Mouse (Mus musculus) embryonic facial prominence, embryonic 12.5 days (tissue): ENCODE measurements around the gene Tns3. TPM values are rescaled to one million over a fixed set of nuclear protein-coding genes. Genes with fewer than 3 reads are reported as not detected.
A peak's percentile ranks its signal among the peaks of the same experiment; 100 is the strongest.

Source experiments
- ATAC-seq: fragments of 200-750 bp; cut with Nextera tagmentation; 2 replicates; pipeline ENCODE4 v1.8.0; 2017; ENCODE audit not compliant: insufficient number of reproducible peaks, insufficient read depth, low FRiP score, low TSS enrichment
- H3K27ac ChIP-seq: fragments of 300-500 bp; sonication (generic); 2 replicates; pipeline ENCODE4 v1.5.1; 2016; ENCODE audit warnings: mild to moderate bottlenecking
- H3K27me3 ChIP-seq: fragments of 300-500 bp; sonication (generic); 2 replicates; pipeline ENCODE4 v1.6.1; 2016; ENCODE audit warnings: mild to moderate bottlenecking, moderate library complexity
- H3K36me3 ChIP-seq: fragments of 300-500 bp; sonication (generic); 2 replicates; pipeline ENCODE4 v1.6.1; 2016; ENCODE audit warnings: mild to moderate bottlenecking
- H3K4me1 ChIP-seq: fragments of 300-500 bp; sonication (generic); 2 replicates; pipeline ENCODE4 v1.6.1; 2016
- H3K4me2 ChIP-seq: fragments of 300-500 bp; sonication (generic); replicated peaks from 2 replicates; pipeline ENCODE4 v1.6.1; 2016; ENCODE audit warnings: mild to moderate bottlenecking, moderate library complexity
- H3K4me3 ChIP-seq: fragments of 300-500 bp; sonication (generic); 2 replicates; pipeline ENCODE4 v1.5.1; 2016; ENCODE audit warnings: mild to moderate bottlenecking
- H3K9ac ChIP-seq: fragments of 300-500 bp; sonication (generic); 2 replicates; pipeline ENCODE4 v1.6.1; 2016; ENCODE audit warnings: mild to moderate bottlenecking, moderate library complexity
- H3K9me3 ChIP-seq: fragments of 300-500 bp; sonication (generic); 2 replicates; pipeline ENCODE4 v1.6.1; 2016; ENCODE audit warnings: mild to moderate bottlenecking, moderate library complexity
- WGBS: fragments of 180-500 bp; shearing (Covaris S2); methylation state at CpG from one replicate; pipeline ENCODE4 v1.1.7; 2016; 5-methylcytosine and 5-hydroxymethylcytosine counted together
- polyA plus RNA-seq: library from polyadenylated mRNA; unstranded; fragments of >200 nt; fragmentation: Nextera tagmentation; extraction: Ambion mirVana; gene quantifications from 2 replicates; pipeline ENCODE4 v1.2.1, GENCODE M21; 2016

Gene Tns3
- polyA plus RNA-seq, 1 experiment from 2014 or later: 33.0 TPM

DNA sequence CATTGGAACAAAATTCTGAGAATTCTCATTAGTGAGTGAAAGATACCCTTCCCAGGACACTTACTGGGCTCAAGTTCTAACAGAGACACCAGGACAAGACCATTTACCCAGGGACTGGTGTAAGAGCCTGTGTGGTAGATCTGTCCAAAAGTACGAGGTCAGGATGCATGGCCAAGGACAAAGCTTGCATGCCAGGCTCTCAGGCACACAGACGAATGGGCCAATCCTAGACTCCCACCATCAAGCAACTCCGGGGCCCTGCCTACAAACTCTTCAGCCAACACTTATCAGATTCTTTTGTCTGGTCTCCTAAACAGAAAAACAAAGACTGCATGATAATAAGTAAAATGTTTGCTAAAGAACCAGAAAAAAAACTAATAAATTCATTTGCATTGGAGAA is 78.6 kb downstream of the Tns3 start:
- Histone ChIP-seq H3K4me2 (no peak overlapping the region), H3K27ac (no peak overlapping the region), H3K27me3 (no peaks in the 10 kb centered on the region), H3K9ac (no peak overlapping the region), H3K36me3 (peaks cover 16% of the 10 kb centered on the region; the same call in 1 of the 2 replicates), H3K4me3 (no peak overlapping the region), H3K4me1 (peaks cover 14% of the 10 kb centered on the region), H3K9me3 (no peaks in the 10 kb centered on the region)
- no peak for ATAC-seq
- 87% methylated on average over 3 of the region's 3 CpGs for WGBS

DNA sequence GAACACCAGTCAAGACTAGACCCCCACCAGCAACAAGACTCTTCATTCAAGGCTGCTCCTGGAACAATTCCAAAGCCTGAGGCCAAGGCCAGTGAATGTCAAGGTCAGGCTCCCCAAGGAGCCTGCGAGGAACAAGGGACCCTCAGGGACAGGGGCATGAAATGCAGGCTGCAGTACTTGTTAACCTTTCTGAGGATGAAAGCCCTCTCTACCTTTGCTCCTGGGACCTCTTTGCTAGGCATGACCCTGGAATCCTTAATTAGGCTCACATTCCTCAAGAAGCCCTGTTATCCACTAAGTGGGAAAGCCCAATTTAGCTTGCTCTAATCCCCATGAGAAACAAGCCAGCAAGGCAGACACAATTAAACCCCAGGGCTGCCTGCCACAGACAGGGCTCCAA is 79.4 kb downstream of the Tns3 start:
- Histone ChIP-seq H3K4me3 (no peak overlapping the region), H3K9ac (no peak overlapping the region), H3K36me3 (peaks cover 16% of the 10 kb centered on the region; the same call in 1 of the 2 replicates), H3K9me3 (no peaks in the 10 kb centered on the region), H3K27ac (no peak overlapping the region), H3K4me1 (peaks cover 15% of the 10 kb centered on the region), H3K4me2 (no peak overlapping the region), H3K27me3 (no peaks in the 10 kb centered on the region)
- no peak for ATAC-seq
- WGBS: 15% methylated on average over 1 of the region's 1 CpGs

DNA sequence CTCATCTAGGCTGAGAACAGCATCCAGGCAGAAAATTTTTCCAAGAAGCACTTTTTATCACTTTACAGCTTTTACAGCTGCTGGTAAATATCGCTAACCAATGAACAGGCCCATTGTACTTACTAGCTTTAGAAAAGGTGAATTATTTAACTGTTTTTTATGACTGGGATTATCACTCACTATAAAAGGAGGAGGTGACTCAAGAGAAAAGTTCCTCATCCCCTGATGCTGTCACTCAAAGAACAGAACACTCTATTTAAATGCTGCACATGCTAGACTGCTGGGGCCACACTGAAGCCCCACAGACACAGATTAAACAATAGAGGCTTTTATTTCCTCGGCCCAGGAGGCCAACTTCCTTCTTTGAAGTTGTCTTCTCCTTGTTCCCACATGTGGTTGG is 80.0 kb downstream of the Tns3 start:
- no peak overlapping the region for H3K27ac ChIP-seq
- WGBS: 65% methylated on average over 2 of the region's 2 CpGs
- no peak overlapping the region for H3K4me3 ChIP-seq
- no peak overlapping the region for H3K4me2 ChIP-seq
- peaks cover 16% of the 10 kb centered on the region; the same call in 1 of the 2 replicates for H3K36me3 ChIP-seq
- ATAC-seq: no peak
- no peaks in the 10 kb centered on the region for H3K27me3 ChIP-seq
- H3K4me1 ChIP-seq: peaks cover 18% of the 10 kb centered on the region
- no peak overlapping the region for H3K9ac ChIP-seq
- H3K9me3 ChIP-seq: no peaks in the 10 kb centered on the region

DNA sequence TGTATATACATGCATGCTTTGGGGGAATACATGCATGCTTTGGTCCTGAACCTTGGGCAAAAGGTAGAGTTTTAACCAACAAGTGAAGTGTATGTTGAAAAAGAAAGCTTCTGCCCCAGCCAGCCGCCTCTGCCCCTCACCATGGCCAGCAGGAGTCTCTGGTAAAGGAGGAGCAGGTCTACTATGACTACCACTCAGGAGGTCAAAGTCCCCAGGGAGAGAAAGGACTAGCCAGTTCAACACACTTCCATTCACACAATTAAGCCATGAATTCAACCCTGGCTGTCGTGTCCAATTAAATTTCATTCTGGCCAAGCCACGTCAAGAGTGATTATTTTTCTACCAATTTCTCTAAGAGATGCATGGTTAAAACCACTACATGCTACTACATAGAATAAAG is 81.2 kb downstream of the Tns3 start:
- H3K4me1 ChIP-seq: peaks cover 18% of the 10 kb centered on the region
- H3K9ac ChIP-seq: no peak overlapping the region
- peaks cover 16% of the 10 kb centered on the region; the same call in 1 of the 2 replicates for H3K36me3 ChIP-seq
- no peak overlapping the region for H3K27ac ChIP-seq
- 73% methylated on average over 3 of the region's 3 CpGs for WGBS
- no peak overlapping the region for H3K4me2 ChIP-seq
- H3K27me3 ChIP-seq: no peaks in the 10 kb centered on the region
- H3K9me3 ChIP-seq: no peaks in the 10 kb centered on the region
- ATAC-seq: no peak
- H3K4me3 ChIP-seq: no peak overlapping the region

DNA sequence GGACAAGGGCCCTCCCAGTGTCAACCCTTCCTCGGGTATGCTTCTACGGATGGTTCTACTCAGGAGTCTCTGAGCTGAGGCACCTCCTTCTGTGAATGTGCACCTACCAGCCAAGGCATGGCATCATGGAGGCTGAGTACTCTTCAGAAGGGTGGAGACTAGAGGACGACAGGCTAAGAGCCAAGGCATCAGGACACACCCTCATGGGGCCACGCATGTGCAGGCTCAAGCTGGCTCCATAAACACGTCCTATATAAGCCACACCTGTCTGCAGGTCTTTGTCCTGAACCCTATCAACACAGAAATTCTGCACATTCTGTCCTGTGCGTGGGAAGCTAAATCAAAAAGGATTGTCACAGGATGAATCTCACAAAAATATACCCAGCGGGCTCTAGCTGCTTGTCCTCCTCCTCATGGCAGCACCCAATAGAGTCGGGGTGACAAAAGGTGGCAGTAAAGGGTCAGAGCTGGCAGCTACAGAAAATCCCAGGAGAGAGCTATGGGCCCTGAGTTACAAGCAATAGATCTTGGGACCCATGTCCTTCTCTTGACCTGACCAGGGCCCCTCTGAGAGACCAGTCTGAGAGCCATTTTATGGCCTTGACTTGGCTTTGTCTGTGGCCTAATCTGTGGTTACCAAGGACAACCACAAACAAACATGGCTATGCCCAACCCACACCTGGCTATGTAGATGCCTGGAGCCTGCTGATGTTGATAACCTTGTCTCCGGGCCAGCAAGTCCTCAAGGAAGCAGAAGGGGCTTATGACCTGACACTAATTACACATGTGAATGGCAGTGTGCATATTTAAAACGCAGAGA is 82.0 kb downstream of the Tns3 start:
- Histone ChIP-seq H3K4me3 (no peak overlapping the region), H3K27ac (no peak overlapping the region), H3K9ac (no peak overlapping the region), H3K9me3 (no peaks in the 10 kb centered on the region), H3K4me2 (no peak overlapping the region), H3K27me3 (no peaks in the 10 kb centered on the region), H3K36me3 (peaks cover 19% of the 10 kb centered on the region; the same call in 1 of the 2 replicates), H3K4me1 (peaks cover 14% of the 10 kb centered on the region)
- 85% methylated on average over 10 of the region's 10 CpGs for WGBS
- ATAC-seq: no peak

DNA sequence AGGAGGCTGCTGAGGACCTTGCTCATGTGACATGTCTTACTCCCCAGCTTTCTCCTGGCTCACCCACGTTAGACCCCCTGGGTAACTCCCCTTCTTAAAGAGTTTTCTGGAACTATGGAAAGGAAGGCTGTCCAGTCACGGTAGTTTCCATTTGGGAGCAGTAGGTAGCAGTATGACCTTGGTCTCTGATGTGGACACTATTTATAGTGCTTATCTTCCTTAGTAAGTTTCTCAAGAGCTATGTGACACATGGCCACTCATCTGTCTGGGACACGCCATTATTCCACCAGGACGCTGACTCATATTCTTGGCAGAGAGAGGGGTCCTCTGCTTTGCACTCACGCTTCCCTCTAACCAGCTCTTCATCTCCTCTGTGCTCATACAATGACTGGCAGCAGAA is 84.5 kb downstream of the Tns3 start:
- Histone ChIP-seq H3K4me1 (peaks cover 17% of the 10 kb centered on the region), H3K4me2 (no peak overlapping the region), H3K36me3 (peaks cover 29% of the 10 kb centered on the region), H3K9ac (no peak overlapping the region), H3K9me3 (no peaks in the 10 kb centered on the region), H3K27me3 (no peaks in the 10 kb centered on the region), H3K4me3 (no peak overlapping the region), H3K27ac (no peak overlapping the region)
- WGBS: 83% methylated on average over 5 of the region's 5 CpGs
- ATAC-seq: no peak

DNA sequence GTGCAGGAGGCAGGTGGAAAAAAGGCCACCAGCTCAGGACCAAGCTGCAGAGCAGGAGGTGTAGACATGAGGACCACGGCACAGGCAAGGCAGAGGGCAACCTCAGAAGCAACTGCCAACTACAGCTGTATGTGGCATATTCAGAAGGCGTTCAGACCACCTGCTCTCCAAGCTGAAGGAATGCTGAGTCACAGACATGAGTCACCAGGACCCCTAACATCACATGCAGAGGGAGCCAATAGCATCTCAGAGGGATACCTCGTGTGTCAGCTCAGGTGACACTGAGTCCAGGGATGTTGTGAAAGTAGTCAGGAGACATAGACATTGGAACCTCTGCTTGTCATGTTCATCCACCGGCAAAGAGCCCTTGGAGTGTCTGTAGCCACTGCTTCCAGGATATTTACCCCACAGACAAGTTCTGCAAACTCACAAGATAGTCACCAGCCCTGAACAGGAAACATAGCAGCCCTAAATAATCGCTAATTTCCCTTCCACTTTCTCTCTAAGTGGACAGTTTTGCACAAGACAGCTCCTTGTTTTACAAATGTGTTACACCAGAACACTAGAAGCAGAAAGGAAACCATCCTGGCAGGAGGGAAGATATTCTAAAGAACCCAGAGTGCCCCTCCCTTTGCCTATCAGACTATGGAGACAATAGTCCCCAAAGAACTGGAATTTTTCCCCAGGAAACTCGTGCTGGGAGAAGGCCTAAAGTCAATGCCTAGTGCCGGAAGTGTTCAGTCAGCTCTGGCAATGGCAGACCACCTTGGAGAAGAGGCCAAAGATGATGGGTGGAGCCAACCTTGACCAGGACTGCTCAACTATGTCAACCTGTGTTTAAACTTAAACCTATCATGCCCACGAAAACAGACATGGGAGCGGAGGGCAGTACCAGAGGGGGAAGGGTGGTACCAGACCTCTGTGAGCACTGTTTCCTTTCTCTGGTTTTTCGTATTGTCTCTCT is 88.8 kb downstream of the Tns3 start:
- peaks cover 16% of the 10 kb centered on the region for H3K4me1 ChIP-seq
- no peaks in the 10 kb centered on the region for H3K9me3 ChIP-seq
- no peak for ATAC-seq
- H3K27ac ChIP-seq: no peak overlapping the region
- H3K27me3 ChIP-seq: no peaks in the 10 kb centered on the region
- H3K36me3 ChIP-seq: peaks cover 25% of the 10 kb centered on the region
- no peak overlapping the region for H3K9ac ChIP-seq
- no peak overlapping the region for H3K4me2 ChIP-seq
- WGBS: 73% methylated on average over 10 of the region's 10 CpGs
- H3K4me3 ChIP-seq: no peak overlapping the region

DNA sequence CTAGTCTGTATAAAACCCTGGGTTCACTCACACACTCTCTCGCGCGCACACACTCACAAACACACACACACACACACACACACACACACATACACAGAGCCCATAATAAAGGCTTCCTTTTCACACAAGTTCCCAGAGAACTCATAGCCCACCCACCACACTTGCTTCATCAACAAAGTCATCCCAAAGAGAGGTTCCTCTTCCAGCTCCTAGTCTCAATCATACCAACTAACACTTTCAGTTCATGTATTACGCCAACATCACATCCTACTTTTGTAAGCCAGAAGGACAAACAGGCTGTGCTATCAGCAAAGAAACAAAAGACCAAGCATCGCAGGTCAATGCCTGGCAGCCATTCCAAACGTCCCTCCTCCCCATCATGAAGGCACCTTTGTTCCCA is 89.8 kb downstream of the Tns3 start:
- Histone ChIP-seq H3K27ac (no peak overlapping the region), H3K4me2 (no peak overlapping the region), H3K36me3 (peaks cover 25% of the 10 kb centered on the region), H3K9ac (no peak overlapping the region), H3K4me1 (peaks cover 22% of the 10 kb centered on the region), H3K4me3 (no peak overlapping the region), H3K27me3 (no peaks in the 10 kb centered on the region), H3K9me3 (no peaks in the 10 kb centered on the region)
- WGBS: 77% methylated on average over 6 of the region's 6 CpGs
- ATAC-seq: no peak

DNA sequence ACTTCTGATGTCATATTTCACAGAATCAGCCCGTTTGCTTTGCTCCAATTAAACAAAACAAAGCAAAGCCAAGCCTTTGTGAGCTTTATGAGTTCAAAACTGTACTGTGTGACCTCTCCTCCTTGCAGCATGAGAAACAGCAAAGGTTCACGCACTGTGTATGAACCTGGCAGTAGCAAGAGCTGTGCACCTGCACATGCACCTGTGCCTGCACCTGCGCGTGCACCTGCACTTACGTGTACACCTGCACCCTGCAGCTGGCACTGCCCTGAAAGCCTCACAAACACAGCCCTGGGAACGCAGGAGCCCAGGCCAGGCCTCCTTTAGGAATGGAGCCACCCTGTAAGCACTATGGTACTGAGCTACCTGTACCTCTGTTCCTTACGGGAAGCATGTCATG is 91.6 kb downstream of the Tns3 start:
- H3K9me3 ChIP-seq: no peaks in the 10 kb centered on the region
- no peaks in the 10 kb centered on the region for H3K27me3 ChIP-seq
- peaks cover 26% of the 10 kb centered on the region for H3K4me1 ChIP-seq
- WGBS: 93% methylated on average over 7 of the region's 7 CpGs
- H3K9ac ChIP-seq: no peak overlapping the region
- H3K27ac ChIP-seq: no peak overlapping the region
- H3K4me3 ChIP-seq: no peak overlapping the region
- no peak overlapping the region for H3K4me2 ChIP-seq
- H3K36me3 ChIP-seq: peaks cover 20% of the 10 kb centered on the region
- ATAC-seq: no peak

DNA sequence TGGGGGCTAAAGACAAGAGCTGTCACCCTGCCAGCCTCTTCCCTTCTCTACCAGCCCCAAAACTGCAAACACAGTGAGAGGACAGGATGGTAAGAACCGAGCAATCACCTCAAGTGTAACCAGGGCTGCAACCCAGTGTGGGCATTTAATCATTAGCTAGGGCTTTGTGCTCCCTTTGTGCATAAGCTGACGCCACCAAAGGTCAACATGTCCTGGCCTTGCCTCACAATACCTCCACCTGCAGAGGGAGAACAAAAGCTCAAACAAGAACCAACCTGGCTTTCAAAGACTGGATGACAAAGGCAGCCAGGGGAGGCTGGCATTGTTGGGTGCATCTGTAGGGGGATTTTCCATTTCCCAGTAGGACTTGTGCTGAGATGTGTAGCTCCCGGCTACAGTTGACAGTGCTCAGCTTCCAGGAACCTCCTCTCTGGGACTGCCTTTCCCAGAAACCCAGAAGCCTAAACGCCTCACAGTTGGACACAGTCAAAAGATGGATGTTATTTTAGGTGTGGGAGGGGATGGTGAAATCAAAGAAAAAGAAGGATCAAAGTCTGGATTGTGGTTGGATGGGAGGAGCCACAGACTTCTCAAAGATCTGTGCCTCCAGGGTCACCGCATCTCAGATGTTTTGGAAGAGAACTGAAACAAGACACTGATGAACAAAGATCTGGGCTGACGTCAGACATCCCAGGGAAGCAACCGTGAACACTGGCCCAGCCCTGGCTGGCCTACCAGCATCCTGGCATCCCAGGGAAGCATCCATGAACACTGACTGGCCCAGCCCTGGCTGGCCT is 94.9 kb downstream of the Tns3 start:
- ATAC-seq: peak; percentile 37; the same call in 1 of the 2 replicates
- Histone ChIP-seq H3K36me3 (peaks cover 19% of the 10 kb centered on the region), H3K4me3 (no peak overlapping the region), H3K9ac (no peak overlapping the region), H3K4me1 (peaks cover 16% of the 10 kb centered on the region), H3K27me3 (no peaks in the 10 kb centered on the region), H3K27ac (peak overlapping the region; percentile 25; the same call in 1 of the 2 replicates), H3K9me3 (no peaks in the 10 kb centered on the region), H3K4me2 (no peak overlapping the region)
- 17% methylated on average over 7 of the region's 7 CpGs for WGBS

DNA sequence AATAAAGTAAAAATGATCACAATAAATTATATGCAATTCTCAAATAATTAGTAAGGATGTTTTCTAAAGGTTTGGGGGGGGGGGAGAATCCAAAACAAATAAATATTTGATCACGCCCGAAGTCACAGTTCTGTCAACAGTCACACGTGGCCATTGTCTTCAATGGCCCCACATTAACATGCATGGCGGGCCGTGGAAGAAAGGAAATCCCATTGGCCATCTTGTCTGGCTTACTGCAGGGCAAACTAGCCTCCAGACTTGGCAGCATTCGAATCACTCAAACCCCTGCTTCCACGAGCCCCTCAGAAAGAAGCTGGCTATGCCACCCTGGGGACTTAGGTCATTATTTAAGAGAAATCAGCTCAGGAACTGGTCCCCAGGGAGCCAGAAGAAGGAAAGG is 95.5 kb downstream of the Tns3 start:
- ATAC-seq: no peak
- WGBS: 48% methylated on average over 7 of the region's 7 CpGs
- Histone ChIP-seq H3K27me3 (no peaks in the 10 kb centered on the region), H3K4me3 (no peak overlapping the region), H3K9me3 (no peaks in the 10 kb centered on the region), H3K4me2 (no peak overlapping the region), H3K36me3 (peaks cover 19% of the 10 kb centered on the region), H3K27ac (no peak overlapping the region), H3K9ac (no peak overlapping the region), H3K4me1 (peaks cover 16% of the 10 kb centered on the region)
